Mouse (Mus musculus) small intestine, adult 2 months (tissue): ENCODE measurements at regions not wholly inside any gene's neighbourhood (a gene's known extent, or its start where the extent isn't known, plus 50 kb on each side); places are given as distances from the start of the nearest gene placed in this dataset.
A peak's percentile ranks its signal among the peaks of the same experiment; 100 is the strongest.

ENCODE experiments used
- H3K27ac ChIP-seq: fragments of 200-500 bp; 2 replicates; pipeline ENCODE4 v1.5.1; 2012; ENCODE audit warnings: low read depth, low read length, control low read depth, inconsistent platforms; ENCODE audit not compliant: insufficient read depth
- H3K27me3 ChIP-seq: fragments of 200-500 bp; 2 replicates; pipeline ENCODE4 v1.6.1; 2012; ENCODE audit warnings: mild to moderate bottlenecking, moderate library complexity, low read length, inconsistent platforms; ENCODE audit not compliant: control insufficient read depth, insufficient read depth
- H3K36me3 ChIP-seq: fragments of 200-500 bp; 2 replicates; pipeline ENCODE4 v1.6.1; 2012; ENCODE audit warnings: mild to moderate bottlenecking, low read length, control low read depth, inconsistent platforms; ENCODE audit not compliant: control insufficient read depth, insufficient read depth
- H3K4me1 ChIP-seq: fragments of 200-500 bp; 2 replicates; pipeline ENCODE4 v1.6.1; 2012; ENCODE audit warnings: low read length, inconsistent platforms, mixed read lengths; ENCODE audit not compliant: control insufficient read depth, insufficient read depth, insufficient read length
- H3K4me3 ChIP-seq: fragments of 200-500 bp; 2 replicates; pipeline ENCODE4 v1.5.1; 2012; ENCODE audit warnings: low read depth, mild to moderate bottlenecking, control low read depth, inconsistent platforms, low read length, moderate library complexity
- CTCF ChIP-seq: fragments of 200-500 bp; IDR thresholded peaks from 2 replicates; pipeline ENCODE4 v1.5.1; 2012; ENCODE audit warnings: low read depth, mild to moderate bottlenecking, control low read depth, inconsistent platforms, low read length, moderate library complexity, mixed read lengths; ENCODE audit not compliant: insufficient replicate concordance, insufficient read length; ENCODE audit errors: extremely low read depth
- POLR2A ChIP-seq: fragments of 200-500 bp; IDR thresholded peaks from 2 replicates; pipeline ENCODE4 v1.6.1; 2012; ENCODE audit warnings: low read depth, mild to moderate bottlenecking, control low read depth, inconsistent platforms, low read length, moderate library complexity
- WGBS: fragments of 180-500 bp; shearing (Covaris S2); methylation state at CpG from one replicate; pipeline ENCODE4 v1.1.7; 2018; 5-methylcytosine and 5-hydroxymethylcytosine counted together

DNA sequence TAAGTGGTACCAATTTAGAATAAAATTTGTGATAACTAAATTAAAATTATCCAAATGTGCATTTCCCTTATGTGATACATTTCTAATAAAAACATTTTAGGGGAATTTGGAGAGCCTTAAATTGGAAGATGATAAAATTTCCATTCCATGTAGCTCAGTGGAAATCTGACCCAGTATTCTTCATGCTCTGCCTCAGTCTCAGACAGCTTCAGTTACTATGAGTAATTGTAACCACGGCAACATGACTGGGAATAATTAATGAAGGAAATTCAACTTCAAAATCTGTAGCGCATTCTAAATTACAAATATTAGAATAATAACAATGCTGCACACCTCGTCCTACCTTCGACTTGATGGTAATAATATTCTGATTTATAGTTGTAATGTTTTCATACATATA, 350.8 kb upstream of the Negr1 start:
- Histone ChIP-seq H3K27ac (no peak overlapping the region), H3K4me1 (no peaks in the 10 kb centered on the region), H3K27me3 (no peaks in the 10 kb centered on the region), H3K36me3 (no peaks in the 10 kb centered on the region), H3K4me3 (no peak overlapping the region)
- 84% methylated on average over 4 of the region's 4 CpGs for WGBS
- TF ChIP-seq POLR2A: no peak

GRCm38 (mm10) chr3:156214823-156215222, 346.8 kb upstream of the Negr1 start:
- H3K27ac ChIP-seq: no peak overlapping the region
- no peak overlapping the region for H3K4me3 ChIP-seq
- WGBS: 14% methylated on average over 1 of the region's 1 CpGs
- TF ChIP-seq POLR2A (no peak), CTCF (no peak)
- no peaks in the 10 kb centered on the region for H3K27me3 ChIP-seq
- H3K4me1 ChIP-seq: no peaks in the 10 kb centered on the region
- H3K36me3 ChIP-seq: no peaks in the 10 kb centered on the region

DNA sequence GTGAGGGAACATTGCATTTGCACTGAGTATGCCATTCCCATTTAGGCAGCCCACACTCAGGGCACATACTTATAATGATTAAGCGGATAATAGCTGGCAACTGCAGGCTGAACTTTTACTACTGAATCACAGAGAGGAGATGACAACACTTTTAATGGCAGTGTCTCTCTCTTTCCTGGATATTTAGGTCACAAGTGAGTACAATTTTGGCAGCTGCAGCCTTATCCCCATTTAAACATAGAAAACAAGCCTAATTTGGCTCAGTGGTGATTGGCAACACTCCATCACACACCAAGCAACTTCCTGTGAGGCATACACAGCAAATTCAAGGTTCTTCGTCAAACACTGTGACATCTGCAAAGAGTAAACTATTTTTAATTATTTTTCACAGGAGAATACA, 329.5 kb upstream of the Negr1 start:
- Histone ChIP-seq H3K27me3 (no peaks in the 10 kb centered on the region), H3K4me1 (no peaks in the 10 kb centered on the region), H3K27ac (no peak overlapping the region), H3K36me3 (no peaks in the 10 kb centered on the region), H3K4me3 (no peak overlapping the region)
- TF ChIP-seq CTCF (no peak), POLR2A (no peak)
- WGBS: 72% methylated on average over 2 of the region's 2 CpGs

GRCm38 (mm10) chr3:156235955-156236354, 325.6 kb upstream of the Negr1 start:
- no peaks in the 10 kb centered on the region for H3K36me3 ChIP-seq
- TF ChIP-seq CTCF (no peak), POLR2A (no peak)
- WGBS: 80% methylated on average over 4 of the region's 4 CpGs
- H3K4me3 ChIP-seq: no peak overlapping the region
- H3K27ac ChIP-seq: no peak overlapping the region
- no peaks in the 10 kb centered on the region for H3K27me3 ChIP-seq
- H3K4me1 ChIP-seq: no peaks in the 10 kb centered on the region

DNA sequence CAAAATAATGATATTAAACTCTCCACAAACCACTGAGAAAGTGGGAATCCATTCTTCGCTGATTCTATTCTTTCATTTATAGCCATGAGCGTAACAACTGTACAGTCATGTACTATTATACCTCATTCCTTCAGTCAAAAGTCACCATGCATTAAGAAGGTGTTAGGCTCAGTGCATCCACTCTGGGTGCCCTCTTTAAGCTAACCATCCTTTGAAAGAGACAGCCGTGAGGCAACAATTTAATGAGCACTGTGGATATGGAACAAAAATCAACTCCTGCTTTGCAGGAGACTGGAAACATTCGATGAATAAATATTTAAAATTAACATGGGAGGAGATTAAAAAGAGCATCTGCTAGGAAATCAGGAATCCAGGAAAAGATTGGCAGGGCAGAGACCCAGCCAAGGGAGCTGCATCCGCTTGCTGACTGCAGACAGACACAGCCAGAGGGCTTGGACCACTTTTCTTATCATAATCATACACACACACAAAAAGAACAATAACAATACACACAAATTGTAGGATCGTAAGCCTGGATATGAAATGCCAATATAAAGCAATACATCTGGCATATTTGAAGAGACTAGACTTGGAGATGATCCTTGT, 309.2 kb upstream of the Negr1 start:
- Histone ChIP-seq H3K4me1 (no peaks in the 10 kb centered on the region), H3K4me3 (no peak overlapping the region), H3K27me3 (no peaks in the 10 kb centered on the region), H3K36me3 (no peaks in the 10 kb centered on the region), H3K27ac (no peak overlapping the region)
- TF ChIP-seq CTCF: no peak
- no peak for TF ChIP-seq POLR2A
- WGBS: 80% methylated on average over 6 of the region's 6 CpGs

DNA sequence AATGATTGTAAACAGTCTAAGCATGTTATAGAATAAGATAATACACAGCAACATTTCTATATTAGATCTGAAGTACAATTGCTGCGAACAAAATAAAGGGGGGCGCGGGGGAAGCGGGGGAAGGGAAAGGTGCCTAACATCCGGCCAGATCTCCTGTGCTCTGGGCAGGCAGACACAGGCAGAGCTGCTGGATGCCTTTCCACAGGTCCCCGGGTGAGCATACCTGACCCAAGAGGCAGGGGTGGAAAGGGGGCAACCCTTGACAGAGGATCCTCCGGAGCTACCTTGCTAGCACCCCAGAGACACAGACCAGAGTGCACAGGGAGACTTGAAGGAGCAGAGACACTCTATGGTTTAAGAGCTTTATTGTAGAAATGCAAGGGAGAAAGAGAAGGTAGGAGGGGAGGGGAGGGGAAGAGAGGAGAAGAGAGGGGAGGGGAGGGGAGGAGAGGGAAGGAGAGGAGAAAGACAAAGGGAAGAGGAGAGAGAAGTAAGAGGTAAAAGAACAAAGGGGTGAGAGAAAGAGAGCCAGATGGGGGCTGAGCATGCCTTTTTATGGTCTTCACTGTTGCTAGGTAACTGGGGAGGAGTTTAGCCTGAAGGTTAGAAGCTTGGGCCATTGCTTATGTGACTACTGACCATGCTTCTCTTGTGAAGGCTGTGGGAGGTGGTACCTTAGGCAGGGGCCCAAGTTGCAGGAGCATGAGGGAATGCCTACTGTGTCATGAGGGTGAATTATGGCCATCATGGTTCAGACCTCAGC, 308.2 kb upstream of the Negr1 start:
- Histone ChIP-seq H3K27ac (no peak overlapping the region), H3K4me3 (no peak overlapping the region), H3K4me1 (no peaks in the 10 kb centered on the region), H3K36me3 (no peaks in the 10 kb centered on the region), H3K27me3 (no peaks in the 10 kb centered on the region)
- WGBS: 73% methylated on average over 7 of the region's 7 CpGs
- no peak for TF ChIP-seq CTCF
- no peak for TF ChIP-seq POLR2A

- Histone ChIP-seq H3K36me3 (no peaks in the 10 kb centered on the region), H3K4me1 (no peaks in the 10 kb centered on the region), H3K27me3 (no peaks in the 10 kb centered on the region), H3K27ac (peak overlapping the region; percentile 61), H3K4me3 (no peak overlapping the region)
- TF ChIP-seq POLR2A (no peak), CTCF (no peak)
- WGBS: 81% methylated on average over 7 of the region's 7 CpGs
These were observed 304.9 kb upstream of the Negr1 start for GRCm38 (mm10) chr3:156256719-156257118.
